Mouse (Mus musculus) A20 (cell line): Measurements from ENCODE around the gene Hpgd.
A peak's percentile ranks its signal among the peaks of the same experiment; 100 is the strongest.
"Not testable (repeated sequence)": the region's sequence is repeated elsewhere in the genome, so short reads cannot be mapped to it uniquely, and the experiment has no call there.

Experiments
- DNase-seq: peaks from one replicate; pipeline ENCODE4 v3.0.0-alpha.2; 2011; ENCODE audit warnings: low read depth, low spot score

The Hpgd gene

GRCm38 (mm10) chr8:56294373-56294877 is at the start of gene Hpgd:
Gene Hpgd, plus strand, starts transcription at chr8:56294585.
- no peak for DNase-seq

- DNase-seq: not testable (repeated sequence)
Observed at GRCm38 (mm10) chr8:56251728-56252127, 42.7 kb upstream of the Hpgd start.

- no peak for DNase-seq
Observed at GRCm38 (mm10) chr8:56252314-56252713, 42.1 kb upstream of the Hpgd start.

- no peak for DNase-seq
Observed at GRCm38 (mm10) chr8:56261190-56261589, 33.2 kb upstream of the Hpgd start.

GRCm38 (mm10) chr8:56269687-56270663 is 24.4 kb upstream of the Hpgd start:
- DNase-seq: no peak

GRCm38 (mm10) chr8:56272934-56273333 is 21.5 kb upstream of the Hpgd start:
- no peak for DNase-seq

GRCm38 (mm10) chr8:56275316-56275715 is 19.1 kb upstream of the Hpgd start:
- DNase-seq: no peak

GRCm38 (mm10) chr8:56277810-56278528 is 16.4 kb upstream of the Hpgd start:
- DNase-seq: no peak

- no peak for DNase-seq
Observed at GRCm38 (mm10) chr8:56278545-56279063, 15.8 kb upstream of the Hpgd start.

- DNase-seq: no peak
Observed at GRCm38 (mm10) chr8:56283936-56284335, 10.4 kb upstream of the Hpgd start.

GRCm38 (mm10) chr8:56284957-56285356 is 9.4 kb upstream of the Hpgd start:
- DNase-seq: no peak

- DNase-seq: no peak
Observed at GRCm38 (mm10) chr8:56286717-56287116, 7.7 kb upstream of the Hpgd start.

- DNase-seq: no peak
Observed at GRCm38 (mm10) chr8:56287370-56288072, 6.9 kb upstream of the Hpgd start.

- DNase-seq: no peak
Observed at GRCm38 (mm10) chr8:56292318-56292717, 2.1 kb upstream of the Hpgd start.

GRCm38 (mm10) chr8:56293480-56293879 is 905 bp upstream of the Hpgd start:
- DNase-seq: no peak

GRCm38 (mm10) chr8:56294886-56295555 is 636 bp downstream of the Hpgd start:
- DNase-seq: no peak

GRCm38 (mm10) chr8:56299421-56299820 is 5.0 kb downstream of the Hpgd start:
- peak; percentile 1 for DNase-seq

GRCm38 (mm10) chr8:56301303-56301702 is 6.9 kb downstream of the Hpgd start:
- not testable (repeated sequence) for DNase-seq

GRCm38 (mm10) chr8:56304595-56304994 is 10.2 kb downstream of the Hpgd start:
- DNase-seq: no peak

- DNase-seq: no peak
Observed at GRCm38 (mm10) chr8:56313622-56314021, 19.2 kb downstream of the Hpgd start.

GRCm38 (mm10) chr8:56315189-56315588 is 20.8 kb downstream of the Hpgd start:
- no peak for DNase-seq
